Mouse (Mus musculus): ENCODE measurements around the gene Golga1.
A peak's percentile ranks its signal among the peaks of the same experiment; 100 is the strongest.

Golga1 gene

GRCm38 (mm10) chr2:38975181-38975580, 90.2 kb downstream of the Golga1 start:
- no peak for DNase-seq (ENCODE audit: low read depth, low spot score)

GRCm38 (mm10) chr2:38974171-38974570, 91.2 kb downstream of the Golga1 start:
- DNase-seq (ENCODE audit: low read depth, low spot score): no peak

DNA sequence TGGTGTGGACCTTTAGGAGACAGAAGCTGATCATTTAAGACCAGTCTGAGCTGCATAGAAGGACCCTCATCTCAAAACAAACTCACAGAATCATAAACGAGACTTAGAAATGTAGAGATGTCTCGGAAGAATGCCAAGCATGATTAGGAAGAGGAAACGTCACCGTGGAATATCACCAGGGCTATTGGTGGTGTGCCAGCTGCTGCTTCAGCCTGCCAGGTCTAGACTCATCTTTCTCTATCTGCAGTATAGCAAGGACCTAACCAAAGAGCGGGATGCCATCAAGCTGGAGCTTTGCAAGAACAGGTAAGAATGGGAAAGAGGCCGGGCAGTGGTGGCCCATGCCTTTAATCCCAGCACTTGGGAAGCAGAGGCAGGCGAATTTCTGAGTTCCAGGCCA, 91.6 kb downstream of the Golga1 start:
- no peak for DNase-seq (ENCODE audit: low read depth, low spot score)

GRCm38 (mm10) chr2:38973223-38973622, 92.1 kb downstream of the Golga1 start:
- no peak for DNase-seq (ENCODE audit: low read depth, low spot score)

DNA sequence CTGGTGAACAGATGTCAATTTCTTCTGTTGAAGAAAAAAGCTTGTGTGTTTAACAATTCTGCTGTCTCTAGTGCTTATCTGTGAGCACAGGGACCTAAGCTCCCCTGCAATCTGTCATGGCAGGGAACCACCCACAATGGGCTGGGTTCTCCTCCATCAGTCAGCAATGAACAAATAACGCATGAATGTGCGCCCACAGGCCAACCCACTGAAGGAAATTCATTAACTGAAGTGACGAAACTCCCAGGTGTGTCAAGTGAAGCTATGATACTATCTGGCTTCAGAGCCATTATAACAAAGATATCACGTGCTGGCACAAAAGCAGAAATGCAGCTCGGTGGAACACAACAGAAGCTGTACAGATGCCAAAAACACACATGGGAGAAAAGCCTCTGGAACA, 95.3 kb downstream of the Golga1 start:
- DNase-seq (ENCODE audit: low read depth, low spot score): peak; percentile 16

- no peak for DNase-seq (ENCODE audit: low read depth, low spot score)
Measured at GRCm38 (mm10) chr2:38969650-38970049, 95.7 kb downstream of the Golga1 start.
